ENCODE assay signal across 7 mouse cellular contexts in the genomic region with DNA sequence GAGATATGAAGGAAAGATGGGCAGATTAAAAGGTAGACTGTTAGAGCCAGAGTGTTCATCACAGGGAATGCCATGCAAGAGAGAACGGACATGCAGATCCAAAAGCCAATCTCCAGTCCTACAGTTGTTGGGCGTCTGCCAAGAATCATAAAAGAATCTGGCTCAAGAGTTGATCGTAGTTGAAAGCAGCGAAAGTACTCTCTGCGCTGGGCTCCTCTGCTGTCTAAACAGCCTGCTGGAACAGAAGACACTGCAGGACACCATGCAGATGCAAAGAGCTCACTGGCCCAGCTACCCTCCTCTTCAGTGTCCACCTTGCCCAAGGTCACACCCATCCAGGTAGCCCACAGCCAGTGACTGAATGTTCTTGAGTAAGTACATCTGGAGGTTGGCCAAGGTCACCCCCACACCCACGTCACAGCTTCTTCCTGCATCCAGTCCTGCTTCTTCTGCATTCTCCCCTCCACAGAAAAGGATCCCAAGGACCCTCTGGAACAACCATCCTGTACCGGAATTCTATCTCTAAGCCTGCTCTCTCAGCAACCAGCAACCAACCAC.
DNase-seq lines count a peak whose midpoint lies in the region; ATAC-seq lines count a peak whose summit lies in the region.

No protein-coding gene starts in this region.

- H3K4me2 ChIP-seq in limb, embryonic 13.5 days (replicated peaks) = 0 out of 2 replicates have a peak overlapping the region, but pooled peaks have one; percentile 1
- peak overlapping the region; percentile 35 for H3K4me2 ChIP-seq in heart, embryonic 14.5 days (ENCODE audit: low read length)
- H3K4me2 ChIP-seq in kidney, embryonic 14.5 days (replicated peaks; ENCODE audit: low read depth, low read length) = no peak overlapping the region
- no peak overlapping the region for H3K4me2 ChIP-seq in stomach, embryonic 14.5 days (replicated peaks; ENCODE audit: low read depth, low read length)

- H3K9ac ChIP-seq in limb, embryonic 13.5 days = no peak overlapping the region
- no peak overlapping the region for H3K9ac ChIP-seq in heart, embryonic 14.5 days (ENCODE audit: low read length)
- H3K9ac ChIP-seq in kidney, embryonic 14.5 days (ENCODE audit: low read depth, low read length) = no peak overlapping the region
- no peak overlapping the region for H3K9ac ChIP-seq in stomach, embryonic 14.5 days (replicated peaks; ENCODE audit: low read depth, low read length)

- no peak for ATAC-seq in limb, embryonic 13.5 days (ENCODE audit: low FRiP score, low read depth)
- ATAC-seq in heart, embryonic 14.5 days (ENCODE audit: insufficient number of reproducible peaks, insufficient read depth, low FRiP score, low read depth) = 0 out of 2 replicates have a peak, but pooled peaks have one; percentile 47
- ATAC-seq in kidney, embryonic 14.5 days (ENCODE audit: low FRiP score, low TSS enrichment) = peak; percentile 51; the same call in 1 of the 2 replicates
- peak; percentile 46; the same call in 1 of the 2 replicates for ATAC-seq in stomach, embryonic 14.5 days (ENCODE audit: insufficient number of reproducible peaks, insufficient read depth, low FRiP score, low read depth)

- H3K4me1 ChIP-seq in limb, embryonic 13.5 days = peaks cover 20% of the 10 kb centered on the region
- peaks cover 21% of the 10 kb centered on the region for H3K4me1 ChIP-seq in limb, embryonic 10.5 days
- peaks cover 11 to 12% of the 10 kb centered on the region in 2 experiments for H3K4me1 ChIP-seq in heart, embryonic 14.5 days (ENCODE audit: control insufficient read depth in 2 of 2, insufficient read depth in 2 of 2, low read length in 2 of 2)
- H3K4me1 ChIP-seq in kidney, embryonic 14.5 days (ENCODE audit: control insufficient read depth, insufficient read depth, low read length) = peaks cover 4% of the 10 kb centered on the region; the same call in 1 of the 2 replicates
- H3K4me1 ChIP-seq in stomach, embryonic 14.5 days (ENCODE audit: control insufficient read depth, insufficient read depth, low read length) = peaks cover 6% of the 10 kb centered on the region; the same call in 1 of the 2 replicates

- no peaks in the 10 kb centered on the region for H3K36me3 ChIP-seq in limb, embryonic 13.5 days
- H3K36me3 ChIP-seq in limb, embryonic 10.5 days = no peaks in the 10 kb centered on the region
- no peaks in the 10 kb centered on the region for H3K36me3 ChIP-seq in heart, embryonic 14.5 days (ENCODE audit: control insufficient read depth, insufficient read depth, low read length)
- no peaks in the 10 kb centered on the region for H3K36me3 ChIP-seq in kidney, embryonic 14.5 days (ENCODE audit: control insufficient read depth, insufficient read depth, low read length)
- H3K36me3 ChIP-seq in stomach, embryonic 14.5 days (ENCODE audit: control insufficient read depth, insufficient read depth, low read length) = no peaks in the 10 kb centered on the region

- H3K27ac ChIP-seq in limb, embryonic 13.5 days = no peak overlapping the region
- no peak overlapping the region; the same call in 1 of the 2 replicates for H3K27ac ChIP-seq in limb, embryonic 10.5 days
- H3K27ac ChIP-seq in heart, embryonic 14.5 days (replicated peaks in 1 of 2; ENCODE audit: control insufficient read depth in 1 of 2, insufficient read depth in 1 of 2, low read depth in 2 of 2, low read length in 2 of 2) = peak overlapping the region in 1 of 2 experiments; percentile 35; a peak in 2 of 4 replicates
- no peak overlapping the region for H3K27ac ChIP-seq in kidney, embryonic 14.5 days (ENCODE audit: low read depth, low read length)
- H3K27ac ChIP-seq in stomach, embryonic 14.5 days (ENCODE audit: low read length) = no peak overlapping the region

- 40% methylated on average over 7 of the region's 7 CpGs for WGBS in limb, embryonic 13.5 days
- 94% methylated on average over 7 of the region's 7 CpGs for WGBS in limb, embryonic 10.5 days
- 12% methylated on average over 7 of the region's 7 CpGs for WGBS in heart, embryonic 14.5 days
- WGBS in kidney, embryonic 14.5 days = 64% methylated on average over 7 of the region's 7 CpGs
- WGBS in stomach, embryonic 14.5 days = 40% methylated on average over 7 of the region's 7 CpGs

- DNase-seq in limb, embryonic 10.5 days (ENCODE audit: low spot score) = no peak
- no peak for DNase-seq in spleen, postnatal 4 days (ENCODE audit: low spot score in 2 of 2)
- no peak for DNase-seq in retina, embryonic 14.5 days (ENCODE audit: low spot score)

- H3K27me3 ChIP-seq in limb, embryonic 13.5 days = 0 out of 2 replicates have a peak, but pooled peaks cover 4% of the 10 kb centered on the region
- H3K27me3 ChIP-seq in limb, embryonic 10.5 days (ENCODE audit: low read depth, poor library complexity, severe bottlenecking) = peaks cover 9% of the 10 kb centered on the region; the same call in 1 of the 2 replicates
- no peaks in the 10 kb centered on the region for H3K27me3 ChIP-seq in heart, embryonic 14.5 days (ENCODE audit: control insufficient read depth, insufficient read depth, low read length)
- H3K27me3 ChIP-seq in kidney, embryonic 14.5 days (ENCODE audit: control insufficient read depth, insufficient read depth, low read length) = no peaks in the 10 kb centered on the region
- no peaks in the 10 kb centered on the region for H3K27me3 ChIP-seq in stomach, embryonic 14.5 days (ENCODE audit: control insufficient read depth, insufficient read depth, low read length)

- no peaks in the 10 kb centered on the region for H3K9me3 ChIP-seq in limb, embryonic 13.5 days
- H3K9me3 ChIP-seq in limb, embryonic 10.5 days (replicated peaks) = no peaks in the 10 kb centered on the region
- no peaks in the 10 kb centered on the region for H3K9me3 ChIP-seq in heart, embryonic 14.5 days (ENCODE audit: control insufficient read depth, low read length)
- H3K9me3 ChIP-seq in kidney, embryonic 14.5 days (ENCODE audit: control insufficient read depth, low read length) = no peaks in the 10 kb centered on the region
- no peaks in the 10 kb centered on the region for H3K9me3 ChIP-seq in stomach, embryonic 14.5 days (ENCODE audit: control insufficient read depth, low read depth, low read length)

- no peak overlapping the region for H3K4me3 ChIP-seq in limb, embryonic 13.5 days
- H3K4me3 ChIP-seq in limb, embryonic 10.5 days = no peak overlapping the region
- no peak overlapping the region for H3K4me3 ChIP-seq in heart, embryonic 14.5 days (ENCODE audit: control insufficient read depth in 1 of 2, insufficient read depth in 1 of 2, low read depth in 1 of 2, low read length in 2 of 2)
- H3K4me3 ChIP-seq in kidney, embryonic 14.5 days (ENCODE audit: low read length) = no peak overlapping the region
- H3K4me3 ChIP-seq in stomach, embryonic 14.5 days (ENCODE audit: low read depth, low read length) = no peak overlapping the region

Comparison
In these comparisons a context has a peak if more than half of its experiments do, and no peak if none do; other contexts are left out.
1. H3K4me2 ChIP-seq: peak in limb, embryonic 13.5 days (single experiment) and heart, embryonic 14.5 days (single experiment); none in kidney, embryonic 14.5 days (single experiment) and stomach, embryonic 14.5 days (single experiment).